Mouse (Mus musculus) CH12.LX (cell line): Measurements from ENCODE around the gene Psmd3. TPM values are rescaled to one million over a fixed set of nuclear protein-coding genes. Genes with fewer than 3 reads are reported as not detected.
"Not testable (repeated sequence)": the region's sequence is repeated elsewhere in the genome, so short reads cannot be mapped to it uniquely, and the experiment has no call there.

Experiments used
- DNase-seq: peaks from one replicate; pipeline ENCODE4 v3.0.0-alpha.2; 2013; ENCODE audit errors: extremely low read depth
- H3K27ac ChIP-seq: 2 replicates; pipeline ENCODE4 v1.5.1; 2012; ENCODE audit warnings: low read depth, mild to moderate bottlenecking, control low read depth, moderate library complexity; ENCODE audit not compliant: insufficient read depth
- H3K27me3 ChIP-seq: replicated peaks from 2 replicates; pipeline ENCODE3; 2012; ENCODE audit warnings: inconsistent platforms
- H3K36me3 ChIP-seq, 2 experiments: replicated peaks in 1 of 2; 2 replicates each; pipeline versions ENCODE3 to v1.6.1; 2012; ENCODE audit warnings: inconsistent platforms in 1 of 2, low read length in 1 of 2, mild to moderate bottlenecking in 1 of 2, mixed read lengths in 1 of 2, moderate library complexity in 1 of 2; ENCODE audit not compliant: control insufficient read depth in 1 of 2, insufficient read depth in 1 of 2
- H3K4me1 ChIP-seq, 2 experiments: 2 replicates each; pipeline ENCODE4 v1.6.1; 2012; ENCODE audit warnings: inconsistent platforms in 1 of 2, moderate library complexity in 1 of 2; ENCODE audit not compliant: insufficient read depth in 2 of 2, control insufficient read depth in 1 of 2
- H3K4me2 ChIP-seq: 2 replicates; pipeline ENCODE4 v1.6.1; 2012; ENCODE audit warnings: low read depth, mild to moderate bottlenecking, control low read depth; ENCODE audit not compliant: poor library complexity, insufficient read depth, severe bottlenecking
- H3K4me3 ChIP-seq, 3 experiments: fragments of 150-350 bp in 1 of 3; sonication (generic) in 1 of 3; replicated peaks in 1 of 3; 2 replicates each; pipeline versions ENCODE3 to v1.5.1; 2011 to 2012; ENCODE audit warnings: low read depth in 2 of 3, low read length in 2 of 3, mild to moderate bottlenecking in 2 of 3, moderate library complexity in 2 of 3, control low read depth in 1 of 3, improper control_type of control experiment in 1 of 3, inconsistent platforms in 1 of 3, mixed read lengths in 1 of 3; ENCODE audit not compliant: poor library complexity in 1 of 3
- H3K79me2 ChIP-seq: replicated peaks from 2 replicates; pipeline ENCODE4 v1.6.1; 2012; ENCODE audit warnings: mild to moderate bottlenecking, moderate library complexity; ENCODE audit not compliant: control insufficient read depth, poor library complexity, insufficient read depth, severe bottlenecking; ENCODE audit errors: extremely low read depth
- H3K9ac ChIP-seq: 2 replicates; pipeline ENCODE4 v1.6.1; 2012; ENCODE audit warnings: low read depth, mild to moderate bottlenecking, control low read depth, moderate library complexity; ENCODE audit not compliant: insufficient read depth
- H3K9me3 ChIP-seq: replicated peaks from 2 replicates; pipeline ENCODE3; 2012; ENCODE audit warnings: low read length, inconsistent platforms, mixed read lengths
- BHLHE40 ChIP-seq: IDR thresholded peaks from 2 replicates; pipeline ENCODE4 v1.6.1; 2011; ENCODE audit warnings: mild to moderate bottlenecking, low read depth, low read length, improper control_type of control experiment
- CTCF ChIP-seq, 2 experiments: IDR thresholded peaks in 1 of 2; conservative IDR thresholded peaks in 1 of 2; 2 replicates each; pipeline ENCODE4 v1.5.1; 2011 to 2012; ENCODE audit warnings: low read depth in 2 of 2, low read length in 2 of 2, improper control_type of control experiment in 1 of 2, inconsistent platforms in 1 of 2, mild to moderate bottlenecking in 1 of 2, moderate library complexity in 1 of 2
- E2F4 ChIP-seq: IDR thresholded peaks from 2 replicates; pipeline ENCODE4 v1.6.1; 2011; ENCODE audit warnings: low read depth, low read length, improper control_type of control experiment; ENCODE audit not compliant: insufficient replicate concordance
- ELF1 ChIP-seq: IDR thresholded peaks from 2 replicates; pipeline ENCODE4 v1.6.1; 2014; ENCODE audit warnings: low read depth, mild to moderate bottlenecking, inconsistent platforms, low read length, improper control_type of control experiment
- EP300 ChIP-seq: IDR thresholded peaks from 2 replicates; pipeline ENCODE4 v1.6.1; 2011; ENCODE audit warnings: low read length, improper control_type of control experiment
- ETS1 ChIP-seq: conservative IDR thresholded peaks from 2 replicates; pipeline ENCODE4 v1.6.1; 2012; ENCODE audit warnings: low read depth, mild to moderate bottlenecking, inconsistent platforms, low read length, improper control_type of control experiment, moderate library complexity
- HCFC1 ChIP-seq: IDR thresholded peaks from 2 replicates; pipeline ENCODE4 v1.6.1; 2012; ENCODE audit warnings: low read depth, mild to moderate bottlenecking, inconsistent platforms, low read length, improper control_type of control experiment
- IRF4 ChIP-seq: IDR thresholded peaks from 2 replicates; pipeline ENCODE4 v1.6.1; 2014; ENCODE audit warnings: low read depth, mild to moderate bottlenecking, inconsistent platforms, low read length, improper control_type of control experiment
- JUND ChIP-seq: conservative IDR thresholded peaks from 2 replicates; pipeline ENCODE4 v1.6.1; 2011; ENCODE audit warnings: low read depth, low read length, improper control_type of control experiment
- KAT2A ChIP-seq: IDR thresholded peaks from 2 replicates; pipeline ENCODE4 v1.6.1; 2012; ENCODE audit warnings: low read length, improper control_type of control experiment, inconsistent platforms; ENCODE audit not compliant: insufficient replicate concordance
- MAX ChIP-seq: IDR thresholded peaks from 2 replicates; pipeline ENCODE4 v1.6.1; 2011; ENCODE audit warnings: low read length, improper control_type of control experiment
- MAZ ChIP-seq: IDR thresholded peaks from 2 replicates; pipeline ENCODE4 v1.6.1; 2012; ENCODE audit warnings: low read depth, mild to moderate bottlenecking, inconsistent platforms, low read length, improper control_type of control experiment, moderate library complexity
- MEF2A ChIP-seq: IDR thresholded peaks from 2 replicates; pipeline ENCODE4 v1.6.1; 2014; ENCODE audit warnings: low read depth, mild to moderate bottlenecking, inconsistent platforms, low read length, improper control_type of control experiment, borderline replicate concordance
- MXI1 ChIP-seq: IDR thresholded peaks from 2 replicates; pipeline ENCODE4 v1.6.1; 2011; ENCODE audit warnings: mild to moderate bottlenecking, low read depth, low read length, improper control_type of control experiment
- MYC ChIP-seq: IDR thresholded peaks from 2 replicates; pipeline ENCODE4 v1.6.1; 2011; ENCODE audit warnings: low read depth, mild to moderate bottlenecking, improper control_type of control experiment, low read length
- NELFE ChIP-seq: IDR thresholded peaks from 2 replicates; pipeline ENCODE4 v1.6.1; 2011; ENCODE audit warnings: low read depth, low read length, improper control_type of control experiment
- NRF1 ChIP-seq: IDR thresholded peaks from 2 replicates; pipeline ENCODE4 v1.6.1; 2014; ENCODE audit warnings: low read depth, mild to moderate bottlenecking, inconsistent platforms, low read length, improper control_type of control experiment, moderate library complexity
- PAX5 ChIP-seq: IDR thresholded peaks from 2 replicates; pipeline ENCODE4 v1.6.1; 2012; ENCODE audit warnings: low read length, inconsistent platforms, mixed read lengths
- POLR2A ChIP-seq: IDR thresholded peaks from 2 replicates; pipeline ENCODE4 v1.6.1; 2011; ENCODE audit warnings: low read depth, mild to moderate bottlenecking, improper control_type of control experiment, low read length
- POLR2AphosphoS2 ChIP-seq: IDR thresholded peaks from 2 replicates; pipeline ENCODE4 v1.6.1; 2011; ENCODE audit warnings: low read depth, low read length, improper control_type of control experiment
- RAD21 ChIP-seq: IDR thresholded peaks from 2 replicates; pipeline ENCODE4 v1.6.1; 2011; ENCODE audit warnings: low read depth, mild to moderate bottlenecking, low read length, improper control_type of control experiment, moderate library complexity
- SMC3 ChIP-seq: IDR thresholded peaks from 2 replicates; pipeline ENCODE4 v1.6.1; 2011; ENCODE audit warnings: low read depth, low read length, improper control_type of control experiment
- TBP ChIP-seq: conservative IDR thresholded peaks from 2 replicates; pipeline ENCODE4 v1.6.1; 2011; ENCODE audit warnings: low read depth, low read length, improper control_type of control experiment
- TCF12 ChIP-seq: IDR thresholded peaks from 2 replicates; pipeline ENCODE4 v1.6.1; 2014; ENCODE audit warnings: low read depth, mild to moderate bottlenecking, inconsistent platforms, low read length, improper control_type of control experiment
- UBTF ChIP-seq: IDR thresholded peaks from 2 replicates; pipeline ENCODE4 v1.6.1; 2012; ENCODE audit warnings: low read depth, mild to moderate bottlenecking, inconsistent platforms, low read length, improper control_type of control experiment, moderate library complexity
- USF2 ChIP-seq: conservative IDR thresholded peaks from 2 replicates; pipeline ENCODE4 v1.6.1; 2011; ENCODE audit warnings: low read depth, low read length, improper control_type of control experiment
- ZC3H11A ChIP-seq: IDR thresholded peaks from 2 replicates; pipeline ENCODE4 v1.6.1; 2012; ENCODE audit warnings: low read depth, mild to moderate bottlenecking, inconsistent platforms, low read length, improper control_type of control experiment
- ZKSCAN1 ChIP-seq: IDR thresholded peaks from 2 replicates; pipeline ENCODE4 v1.6.1; 2012; ENCODE audit warnings: low read depth, inconsistent platforms, low read length, improper control_type of control experiment, borderline replicate concordance
- ZMIZ1 ChIP-seq: IDR thresholded peaks from 2 replicates; pipeline ENCODE4 v1.6.1; 2012; ENCODE audit warnings: low read depth, mild to moderate bottlenecking, inconsistent platforms, low read length, improper control_type of control experiment
- ZNF384 ChIP-seq: IDR thresholded peaks from 2 replicates; pipeline ENCODE4 v1.6.1; 2012; ENCODE audit warnings: low read depth, low read length, improper control_type of control experiment, inconsistent platforms
- dilution Hi-C: fragments of 300-500 bp; cut with MboI; formaldehyde crosslinking; loops from 2 replicates; pipeline ENCODE4 v1.14.3; 2020; ENCODE audit warnings: low sequenced_read_pairs; ENCODE audit not compliant: extremely low pct_unique_long_range_greater_than_20kb, extremely low pct_ligation_motif_present
- in situ Hi-C: fragments of 300-500 bp; cut with MboI; formaldehyde crosslinking; loops from 3 replicates; pipeline ENCODE4 v1.14.3; 2019; ENCODE audit warnings: low sequenced_read_pairs, low pct_ligation_motif_present, low pct_unique_long_range_greater_than_20kb, mixed read lengths
- polyA plus RNA-seq: library from polyadenylated mRNA; unstranded; fragments of >175 nt; gene quantifications from 2 replicates; pipeline ENCODE4 v1.2.1, GENCODE M21; 2012; ENCODE audit warnings: low read depth; ENCODE audit not compliant: insufficient read length
- total RNA-seq, 2 experiments: library from RNA; depleted of rRNA; stranded (reverse); fragments of 300-350 nt in 1 of 2; fragments of >200 nt in 1 of 2; gene quantifications; 2 replicates each; pipeline ENCODE4 v1.2.3; 2012 to 2014

The Psmd3 gene
- total and polyA plus RNA-seq, 3 experiments, result 166 to 354 (median 291) TPM

DNA sequence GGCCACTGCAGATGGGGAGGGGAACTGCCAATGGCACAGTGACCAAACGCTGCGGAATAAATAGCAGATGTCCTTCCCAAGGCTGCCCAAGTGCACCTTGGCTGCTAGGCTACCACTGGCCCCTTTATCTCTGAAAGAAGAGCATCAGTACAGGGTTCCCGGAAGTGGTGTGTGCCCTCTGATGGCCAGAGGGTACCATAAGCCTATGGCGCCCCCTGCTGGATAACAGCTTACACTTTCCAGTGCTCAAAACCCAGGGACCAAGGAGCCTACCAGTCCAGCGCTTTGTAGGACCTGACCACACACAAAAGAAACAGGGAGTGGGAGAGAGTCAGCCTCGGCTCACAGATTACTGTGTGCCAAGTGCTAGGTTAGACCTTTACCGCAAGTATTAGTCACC lies 27.3 kb upstream of the Psmd3 start:
- Histone ChIP-seq H3K27me3 (peaks cover 41% of the 10 kb centered on the region), H3K4me2 (peak overlapping the region; percentile 11)
- H3K79me2 ChIP-seq, H3K4me1 ChIP-seq, dilution Hi-C loops, in situ Hi-C loops, H3K9ac ChIP-seq, H3K27ac ChIP-seq, H3K36me3 ChIP-seq, H3K9me3 ChIP-seq, H3K4me3 ChIP-seq: not testable (repeated sequence)
- TF ChIP-seq HCFC1 (peak; percentile 51), ELF1 (peak; percentile 96), SMC3 (peak; percentile 75), POLR2A (peak; percentile 17; the same call in 1 of the 2 replicates), TCF12 (peak; percentile 48; the same call in 1 of the 2 replicates), IRF4 (peak; percentile 33; the same call in 1 of the 2 replicates), NELFE (peak; percentile 63; the same call in 1 of the 2 replicates), RAD21 (peak; percentile 84), CTCF (conservative IDR thresholded peaks at IDR 0.05 in 1 of 2, IDR thresholded peaks at IDR 0.05 in 1 of 2; ENCODE audit: low read depth in 2 of 2, low read length in 2 of 2) (peak; percentile 71 to 95)
- DNase-seq, result peak; percentile 76

- no peak overlapping the region for H3K9ac ChIP-seq
- no peaks in the 10 kb centered on the region for H3K79me2 ChIP-seq
- peak; percentile 88 for DNase-seq
- peaks cover 52% of the 10 kb centered on the region for H3K27me3 ChIP-seq
- H3K36me3 ChIP-seq, result no peaks in the 10 kb centered on the region
- H3K4me2 ChIP-seq, result peak overlapping the region; percentile 71; the same call in 1 of the 2 replicates
- no peak overlapping the region for H3K4me3 ChIP-seq
- dilution Hi-C loops (no loop called here), in situ Hi-C loops (loop anchor here (5.0 kb wide), 1 partner anchor 193 kb away; no protein-coding TSS in a partner anchor)
- peaks cover 4 to 6% of the 10 kb centered on the region in 2 experiments; a peak in 3 of 4 replicates for H3K4me1 ChIP-seq
- no peak overlapping the region for H3K27ac ChIP-seq
- H3K9me3 ChIP-seq, result no peaks in the 10 kb centered on the region
- TF ChIP-seq ZC3H11A (no peak), TBP (0 out of 2 replicates have a peak, but pooled peaks have one; percentile 42), ZKSCAN1 (no peak), MEF2A (peak; percentile 53; the same call in 1 of the 2 replicates), EP300 (peak; percentile 65; the same call in 1 of the 2 replicates), MAZ (no peak), NELFE (no peak; the same call in 1 of the 2 replicates), JUND (peak; percentile 25; the same call in 1 of the 2 replicates), CTCF (conservative IDR thresholded peaks at IDR 0.05 in 1 of 2, IDR thresholded peaks at IDR 0.05 in 1 of 2; ENCODE audit: low read depth in 2 of 2, low read length in 2 of 2) (peak; percentile 89 to 91), POLR2AphosphoS2 (no peak), TCF12 (no peak), E2F4 (no peak), KAT2A (no peak), MAX (0 out of 2 replicates have a peak, but pooled peaks have one; percentile 35), ZMIZ1 (no peak), BHLHE40 (peak; percentile 88), ZNF384 (no peak; the same call in 1 of the 2 replicates), IRF4 (peak; percentile 51; the same call in 1 of the 2 replicates), RAD21 (peak; percentile 58), UBTF (no peak), USF2 (no peak), SMC3 (peak; percentile 83), NRF1 (0 out of 2 replicates have a peak, but pooled peaks have one; percentile 28), ETS1 (peak; percentile 29; the same call in 1 of the 2 replicates), MXI1 (no peak), PAX5 (no peak), MYC (peak; percentile 73), ELF1 (peak; percentile 62; the same call in 1 of the 2 replicates)
Observed at GRCm38 (mm10) chr11:98660517-98660916, 21.8 kb upstream of the Psmd3 start.
